8 mouse cellular contexts compared by ENCODE assay signal in the genomic region with DNA sequence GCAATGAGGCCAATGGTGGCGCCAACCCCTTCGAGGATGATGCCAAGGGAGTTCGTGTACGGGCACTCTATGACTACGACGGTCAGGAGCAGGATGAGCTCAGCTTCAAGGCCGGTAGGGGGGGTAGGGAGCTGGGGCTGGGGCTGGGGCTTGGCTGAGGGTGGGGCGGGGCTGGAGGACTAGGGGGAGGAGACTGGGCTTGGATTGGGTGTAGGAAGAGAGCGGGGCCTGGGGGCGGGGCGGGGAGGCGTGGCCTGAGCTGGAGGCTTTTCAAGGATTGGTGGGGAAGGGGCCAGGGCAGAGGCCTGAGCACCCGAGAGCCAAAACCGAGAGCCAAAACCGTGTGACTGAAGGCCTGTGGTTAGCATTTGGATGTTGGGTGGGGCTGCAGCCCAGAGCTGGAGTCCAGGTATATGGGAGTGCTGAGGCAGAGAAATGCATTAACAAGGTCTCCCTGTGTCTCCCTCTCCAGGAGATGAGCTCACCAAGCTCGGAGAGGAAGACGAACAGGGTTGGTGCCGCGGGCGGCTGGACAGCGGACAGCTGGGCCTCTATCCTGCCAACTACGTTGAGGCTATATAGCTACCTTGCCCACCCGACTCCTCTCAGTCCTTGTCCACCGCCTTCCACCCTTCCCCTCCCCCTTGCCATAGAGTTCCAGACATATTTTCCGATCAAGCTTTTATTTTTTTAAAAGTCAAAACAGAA. TPM values are rescaled to one million over a fixed set of nuclear protein-coding genes. Genes with fewer than 3 reads are reported as not detected.
DNase-seq lines count a peak whose midpoint lies in the region; ATAC-seq and TF ChIP-seq lines count a peak whose summit lies in the region.

No protein-coding gene starts in this region.

- peak; percentile 47; the same call in 1 of the 2 replicates for TF ChIP-seq CTCF in intestine, postnatal 0 days (IDR thresholded peaks at IDR 0.05; ENCODE audit: low read depth)
- TF ChIP-seq CTCF in lung, adult 2 months (IDR thresholded peaks at IDR 0.05; ENCODE audit: insufficient read depth, low read length): no peak

- H3K36me3 ChIP-seq in intestine, postnatal 0 days (ENCODE audit: control insufficient read depth, insufficient read depth): no peaks in the 10 kb centered on the region

- no peaks in the 10 kb centered on the region for H3K4me1 ChIP-seq in intestine, postnatal 0 days (replicated peaks; ENCODE audit: control insufficient read depth, insufficient read depth, low read length)
- H3K4me1 ChIP-seq in lung, adult 2 months (ENCODE audit: control insufficient read depth, insufficient read depth, low read length): peaks cover 4% of the 10 kb centered on the region

- H3K9me3 ChIP-seq in intestine, postnatal 0 days (ENCODE audit: control insufficient read depth): no peaks in the 10 kb centered on the region

- peak overlapping the region; percentile 68 for H3K4me2 ChIP-seq in intestine, postnatal 0 days (replicated peaks; ENCODE audit: low read depth)

- TF ChIP-seq POLR2A in lung, adult 2 months (IDR thresholded peaks at IDR 0.05; ENCODE audit: borderline replicate concordance, extremely low read depth, low read depth, low read length): no peak

- no peak overlapping the region for H3K27ac ChIP-seq in intestine, postnatal 0 days (ENCODE audit: low read depth, low read length)

- 3% methylated on average over 25 of the region's 25 CpGs for WGBS in intestine, postnatal 0 days
- 3% methylated on average over 24 of the region's 25 CpGs for WGBS in lung, adult 2 months

- peak overlapping the region; percentile 29 for H3K4me3 ChIP-seq in intestine, postnatal 0 days (ENCODE audit: low read depth, low read length)
- peak overlapping the region; percentile 51 for H3K4me3 ChIP-seq in lung, adult 2 months (replicated peaks; ENCODE audit: extremely low read depth, low read depth, low read length)

- DNase-seq in layer of hippocampus, postnatal 10 days (ENCODE audit: low spot score in 2 of 2): peak; percentile 59 to 70
- no peak for DNase-seq in layer of hippocampus, adult 9-11 months
- peak; percentile 62 to 81 for DNase-seq in gastrocnemius, postnatal 4 days (ENCODE audit: low spot score in 2 of 2)
- DNase-seq in lung, adult 2 months: peak; percentile 41
- peak; percentile 66 for DNase-seq in ovary, postnatal 14 days (ENCODE audit: low spot score)
- no peak for DNase-seq in layer of hippocampus, postnatal 25 days (ENCODE audit: extremely low spot score in 1 of 2, low spot score in 1 of 2)

- no peak overlapping the region for H3K9ac ChIP-seq in intestine, postnatal 0 days (ENCODE audit: low read depth, low read length)

- no peaks in the 10 kb centered on the region for H3K27me3 ChIP-seq in intestine, postnatal 0 days (replicated peaks; ENCODE audit: control insufficient read depth, insufficient read depth, low read length)

- peak; percentile 76 for ATAC-seq in common myeloid progenitor, adult 5-6 weeks (replicated peaks; ENCODE audit: low read depth, poor library complexity, severe bottlenecking)
- peak; percentile 72 for ATAC-seq in intestine, postnatal 0 days

RNA-seq across cellular contexts. Expression of gene Spdef, which starts 20.6 kb away (rescaled TPM):
- 1 to 10 TPM; 1.1 to 1.3 TPM for total RNA-seq in layer of hippocampus, postnatal 10 days (2021)
- total RNA-seq in common myeloid progenitor, adult 5-6 weeks (2017): not detected in 2 replicates
- total RNA-seq in gastrocnemius, postnatal 4 days (2021): under 1 TPM; 0.65 to 0.96 TPM
- 8.9 and 9.9 TPM in 2 replicates for polyA plus RNA-seq in intestine, postnatal 0 days (2015; fragmentation: Nextera tagmentation; extraction: Ambion mirVana)
- polyA plus RNA-seq in lung, adult 2 months (2012; rRNA removed): 4.4 and 6.9 TPM in 2 replicates
- not detected for total RNA-seq in layer of hippocampus, postnatal 25 days (2021)

RNA-seq across cellular contexts. Expression of gene Pacsin1, which starts 52.8 kb away (rescaled TPM):
- 100 to 1,000 TPM; 180 to 190 TPM for total RNA-seq in layer of hippocampus, postnatal 10 days (2021)
- total RNA-seq in common myeloid progenitor, adult 5-6 weeks (2017): not detected in 2 replicates
- total RNA-seq in gastrocnemius, postnatal 4 days (2021): under 1 TPM; 0.18 to 0.78 TPM
- polyA plus RNA-seq in intestine, postnatal 0 days (2015; fragmentation: Nextera tagmentation; extraction: Ambion mirVana): 1.2 and 1.4 TPM in 2 replicates
- 0.65 and 1.0 TPM in 2 replicates for polyA plus RNA-seq in lung, adult 2 months (2012; rRNA removed)
- 100 to 1,000 TPM; 302 to 321 TPM for total RNA-seq in layer of hippocampus, postnatal 25 days (2021)

Comparison
In these comparisons a context has a peak if more than half of its experiments do, and no peak if none do; other contexts are left out.
1. DNase-seq: peak in layer of hippocampus, postnatal 10 days (2 of 2), gastrocnemius, postnatal 4 days (2 of 2), lung, adult 2 months (single experiment) and ovary, postnatal 14 days (single experiment); none in layer of hippocampus, adult 9-11 months (single experiment) and layer of hippocampus, postnatal 25 days (0 of 2).
2. RNA of gene Pacsin1, which starts 52.8 kb away (total RNA-seq): 302 to 321 TPM in layer of hippocampus, postnatal 25 days and 180 to 190 TPM in layer of hippocampus, postnatal 10 days; 0.18 to 0.78 TPM in gastrocnemius, postnatal 4 days and not detected in common myeloid progenitor, adult 5-6 weeks; every median in the first group is over 100 times any median in the second.